Mouse (Mus musculus): Measurements from ENCODE around the gene Zfp872. TPM values are rescaled to one million over a fixed set of nuclear protein-coding genes. Genes with fewer than 3 reads are reported as not detected.

Zfp872 gene
- polyA plus RNA-seq, 1 experiment from 2014 or later, result 0.55 TPM

GRCm38 (mm10) chr9:22153810-22154209 is 34.1 kb upstream of the Zfp872 start:
- no peaks in the 10 kb centered on the region for H3K36me3 ChIP-seq (ENCODE audit: control insufficient read depth, insufficient read depth, low read length)
- DNase-seq, result no peak
- 92% methylated on average over 3 of the region's 3 CpGs for WGBS
- H3K9me3 ChIP-seq (ENCODE audit: control insufficient read depth, low read length), result no peaks in the 10 kb centered on the region
- H3K27ac ChIP-seq (replicated peaks; ENCODE audit: low read depth, low read length), result no peak overlapping the region
- H3K4me1 ChIP-seq (ENCODE audit: control insufficient read depth, insufficient read depth, low read length), result peaks cover 8% of the 10 kb centered on the region
- no peak for ATAC-seq (ENCODE audit: low FRiP score, low TSS enrichment)
- no peak overlapping the region for H3K4me2 ChIP-seq (ENCODE audit: low read length)
- H3K27me3 ChIP-seq (ENCODE audit: control insufficient read depth, insufficient read depth, low read length), result no peaks in the 10 kb centered on the region
- no peak overlapping the region for H3K9ac ChIP-seq (replicated peaks; ENCODE audit: low read length)
- H3K4me3 ChIP-seq (replicated peaks; ENCODE audit: low read depth, low read length), result no peak overlapping the region

GRCm38 (mm10) chr9:22155614-22156013 is 32.3 kb upstream of the Zfp872 start:
- Histone ChIP-seq H3K4me2 (ENCODE audit: low read length) (no peak overlapping the region), H3K36me3 (ENCODE audit: control insufficient read depth, insufficient read depth, low read length) (no peaks in the 10 kb centered on the region), H3K27me3 (ENCODE audit: control insufficient read depth, insufficient read depth, low read length) (no peaks in the 10 kb centered on the region), H3K4me1 (ENCODE audit: control insufficient read depth, insufficient read depth, low read length) (peaks cover 8% of the 10 kb centered on the region), H3K9me3 (ENCODE audit: control insufficient read depth, low read length) (no peaks in the 10 kb centered on the region), H3K9ac (replicated peaks; ENCODE audit: low read length) (no peak overlapping the region), H3K4me3 (replicated peaks; ENCODE audit: low read depth, low read length) (no peak overlapping the region), H3K27ac (replicated peaks; ENCODE audit: low read depth, low read length) (no peak overlapping the region)
- ATAC-seq (ENCODE audit: low FRiP score, low TSS enrichment) (no peak), DNase-seq (peak; percentile 86)
- WGBS, result 25% methylated on average over 10 of the region's 10 CpGs

GRCm38 (mm10) chr9:22156497-22157245 is 31.2 kb upstream of the Zfp872 start, which contains the start of gene Pigyl:
Pigyl (plus strand) TSS chr9:22156846.
- Histone ChIP-seq H3K9ac (replicated peaks; ENCODE audit: low read length) (peak within 1 kb of the TSS; percentile 81), H3K4me1 (ENCODE audit: control insufficient read depth, insufficient read depth, low read length) (peaks cover 8% of the 10 kb centered on the region), H3K36me3 (ENCODE audit: control insufficient read depth, insufficient read depth, low read length) (no peaks in the 10 kb centered on the region), H3K27ac (replicated peaks; ENCODE audit: low read depth, low read length) (peak within 1 kb of the TSS; percentile 89), H3K27me3 (ENCODE audit: control insufficient read depth, insufficient read depth, low read length) (no peaks in the 10 kb centered on the region), H3K4me3 (replicated peaks; ENCODE audit: low read depth, low read length) (peak within 1 kb of the TSS; percentile 65), H3K9me3 (ENCODE audit: control insufficient read depth, low read length) (no peaks in the 10 kb centered on the region), H3K4me2 (ENCODE audit: low read length) (peak within 1 kb of the TSS; percentile 64)
- 1% methylated on average over 65 of the region's 65 CpGs for WGBS
- DNase-seq (peak; percentile 100), ATAC-seq (ENCODE audit: low FRiP score, low TSS enrichment) (peak; percentile 98)

GRCm38 (mm10) chr9:22157516-22158265 is 30.2 kb upstream of the Zfp872 start:
- H3K9me3 ChIP-seq (ENCODE audit: control insufficient read depth, low read length), result no peaks in the 10 kb centered on the region
- peaks cover 8% of the 10 kb centered on the region for H3K4me1 ChIP-seq (ENCODE audit: control insufficient read depth, insufficient read depth, low read length)
- no peak overlapping the region for H3K27ac ChIP-seq (replicated peaks; ENCODE audit: low read depth, low read length)
- H3K4me3 ChIP-seq (replicated peaks; ENCODE audit: low read depth, low read length), result peak overlapping the region; percentile 65
- peak; percentile 16 for DNase-seq
- no peaks in the 10 kb centered on the region for H3K36me3 ChIP-seq (ENCODE audit: control insufficient read depth, insufficient read depth, low read length)
- H3K9ac ChIP-seq (replicated peaks; ENCODE audit: low read length), result peak overlapping the region; percentile 81
- peak overlapping the region; percentile 64 for H3K4me2 ChIP-seq (ENCODE audit: low read length)
- H3K27me3 ChIP-seq (ENCODE audit: control insufficient read depth, insufficient read depth, low read length), result no peaks in the 10 kb centered on the region
- 69% methylated on average over 34 of the region's 34 CpGs for WGBS
- no peak for ATAC-seq (ENCODE audit: low FRiP score, low TSS enrichment)

- no peak for DNase-seq
- 23% methylated on average over 6 of the region's 6 CpGs for whole genome bisulfite sequencing
- Histone ChIP-seq H3K27ac (replicated peaks; ENCODE audit: low read depth, low read length) (no peak overlapping the region), H3K4me1 (ENCODE audit: control insufficient read depth, insufficient read depth, low read length) (peaks cover 11% of the 10 kb centered on the region), H3K9me3 (ENCODE audit: control insufficient read depth, low read length) (no peaks in the 10 kb centered on the region), H3K9ac (replicated peaks; ENCODE audit: low read length) (no peak overlapping the region), H3K4me3 (replicated peaks; ENCODE audit: low read depth, low read length) (no peak overlapping the region), H3K36me3 (ENCODE audit: control insufficient read depth, insufficient read depth, low read length) (no peaks in the 10 kb centered on the region), H3K27me3 (ENCODE audit: control insufficient read depth, insufficient read depth, low read length) (no peaks in the 10 kb centered on the region), H3K4me2 (ENCODE audit: low read length) (no peak overlapping the region)
- no peak for ATAC-seq (ENCODE audit: low FRiP score, low TSS enrichment)
These were observed 26.6 kb upstream of the Zfp872 start for GRCm38 (mm10) chr9:22161299-22161698.

GRCm38 (mm10) chr9:22162305-22162704 is 25.6 kb upstream of the Zfp872 start:
- no peak overlapping the region for H3K4me2 ChIP-seq (ENCODE audit: low read length)
- H3K27ac ChIP-seq (replicated peaks; ENCODE audit: low read depth, low read length), result no peak overlapping the region
- H3K27me3 ChIP-seq (ENCODE audit: control insufficient read depth, insufficient read depth, low read length), result no peaks in the 10 kb centered on the region
- WGBS, result 81% methylated on average over 9 of the region's 9 CpGs
- no peak overlapping the region for H3K9ac ChIP-seq (replicated peaks; ENCODE audit: low read length)
- H3K36me3 ChIP-seq (ENCODE audit: control insufficient read depth, insufficient read depth, low read length), result no peaks in the 10 kb centered on the region
- no peak overlapping the region for H3K4me3 ChIP-seq (replicated peaks; ENCODE audit: low read depth, low read length)
- ATAC-seq (ENCODE audit: low FRiP score, low TSS enrichment) (no peak), DNase-seq (no peak)
- H3K9me3 ChIP-seq (ENCODE audit: control insufficient read depth, low read length), result no peaks in the 10 kb centered on the region
- H3K4me1 ChIP-seq (ENCODE audit: control insufficient read depth, insufficient read depth, low read length), result peaks cover 11% of the 10 kb centered on the region

GRCm38 (mm10) chr9:22162912-22163311 is 25.0 kb upstream of the Zfp872 start:
- H3K36me3 ChIP-seq (ENCODE audit: control insufficient read depth, insufficient read depth, low read length), result no peaks in the 10 kb centered on the region
- H3K9ac ChIP-seq (replicated peaks; ENCODE audit: low read length), result no peak overlapping the region
- H3K9me3 ChIP-seq (ENCODE audit: control insufficient read depth, low read length), result no peaks in the 10 kb centered on the region
- DNase-seq (no peak), ATAC-seq (ENCODE audit: low FRiP score, low TSS enrichment) (no peak)
- H3K27ac ChIP-seq (replicated peaks; ENCODE audit: low read depth, low read length), result no peak overlapping the region
- 89% methylated on average over 7 of the region's 7 CpGs for whole genome bisulfite sequencing
- H3K4me2 ChIP-seq (ENCODE audit: low read length), result no peak overlapping the region
- H3K4me1 ChIP-seq (ENCODE audit: control insufficient read depth, insufficient read depth, low read length), result peaks cover 5% of the 10 kb centered on the region; the same call in 1 of the 2 replicates
- no peaks in the 10 kb centered on the region for H3K27me3 ChIP-seq (ENCODE audit: control insufficient read depth, insufficient read depth, low read length)
- H3K4me3 ChIP-seq (replicated peaks; ENCODE audit: low read depth, low read length), result no peak overlapping the region

- DNase-seq, result peak; percentile 86
- ATAC-seq (ENCODE audit: low FRiP score, low TSS enrichment), result peak; percentile 86
- 0 out of 2 replicates have a peak, but pooled peaks cover 3% of the 10 kb centered on the region for H3K4me1 ChIP-seq (ENCODE audit: control insufficient read depth, insufficient read depth, low read length)
- peak overlapping the region; percentile 76 for H3K9ac ChIP-seq (replicated peaks; ENCODE audit: low read length)
- H3K9me3 ChIP-seq (ENCODE audit: control insufficient read depth, low read length), result no peaks in the 10 kb centered on the region
- no peaks in the 10 kb centered on the region for H3K36me3 ChIP-seq (ENCODE audit: control insufficient read depth, insufficient read depth, low read length)
- H3K4me2 ChIP-seq (ENCODE audit: low read length), result peak overlapping the region; percentile 87
- H3K27ac ChIP-seq (replicated peaks; ENCODE audit: low read depth, low read length), result peak overlapping the region; percentile 80
- H3K27me3 ChIP-seq (ENCODE audit: control insufficient read depth, insufficient read depth, low read length), result no peaks in the 10 kb centered on the region
- WGBS, result 1% methylated on average over 53 of the region's 54 CpGs
- peak overlapping the region; percentile 60 for H3K4me3 ChIP-seq (replicated peaks; ENCODE audit: low read depth, low read length)
These were observed 22.9 kb upstream of the Zfp872 start for GRCm38 (mm10) chr9:22164711-22165668.
